Mouse (Mus musculus): ENCODE data around the gene Cfhr2. TPM values are rescaled to one million over a fixed set of nuclear protein-coding genes. Genes with fewer than 3 reads are reported as not detected.

Gene Cfhr2
- polyA plus RNA-seq, 1 experiment from 2014 or later = 0.29 TPM

Other genes starting within 250 kb of the Cfhr2 start
- gene Gm4788, start 77.5 kb downstream of the Cfhr2 start, polyA plus RNA-seq (2015; fragmentation: Nextera tagmentation; extraction: Ambion mirVana) = not detected in 2 replicates

Measured in kidney, postnatal 0 days (tissue).